Mouse (Mus musculus): ENCODE data around the gene Nup107.
"Not testable (repeated sequence)": the region's sequence is repeated elsewhere in the genome, so short reads cannot be mapped to it uniquely, and the experiment has no call there.

Gene Nup107

DNA sequence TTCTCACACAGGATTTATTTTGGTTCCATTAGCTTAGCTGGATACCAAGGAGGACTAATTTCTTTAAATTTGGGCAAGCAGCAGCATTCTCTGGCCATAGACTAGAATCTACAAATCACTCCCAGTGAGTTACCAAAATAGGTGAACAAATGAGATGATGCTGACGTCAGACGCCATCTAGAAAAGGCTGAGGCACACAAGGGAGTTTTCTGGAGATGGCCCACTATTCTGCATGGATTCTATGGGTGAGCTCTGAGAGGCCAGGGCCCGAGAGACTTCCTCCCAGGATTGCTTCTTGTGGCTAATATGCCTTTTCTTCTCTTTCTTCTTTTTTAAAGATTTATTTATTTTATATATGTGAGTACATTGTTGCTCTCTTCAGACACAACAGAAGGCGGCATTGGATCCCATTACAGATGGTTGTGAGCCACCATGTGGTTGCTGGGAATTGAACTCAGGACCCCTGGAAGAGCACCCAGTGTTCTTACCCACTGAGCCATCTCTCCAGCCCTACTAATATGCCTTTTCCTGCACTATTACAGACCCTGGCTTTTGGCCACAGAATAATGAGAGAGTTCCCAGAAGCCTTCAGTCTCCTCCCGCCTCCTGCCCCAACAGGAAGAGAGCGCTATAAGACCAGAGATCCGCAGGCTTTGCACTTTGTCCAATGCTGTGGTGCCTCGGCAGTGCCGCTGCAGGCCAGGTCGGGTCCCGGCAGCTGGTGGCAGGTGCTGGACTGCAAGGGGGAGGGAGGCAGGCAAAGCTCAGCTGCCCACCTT, 27.2 kb downstream of the Nup107 start:
- DNase-seq (ENCODE audit: low read depth, low spot score), result no peak

DNA sequence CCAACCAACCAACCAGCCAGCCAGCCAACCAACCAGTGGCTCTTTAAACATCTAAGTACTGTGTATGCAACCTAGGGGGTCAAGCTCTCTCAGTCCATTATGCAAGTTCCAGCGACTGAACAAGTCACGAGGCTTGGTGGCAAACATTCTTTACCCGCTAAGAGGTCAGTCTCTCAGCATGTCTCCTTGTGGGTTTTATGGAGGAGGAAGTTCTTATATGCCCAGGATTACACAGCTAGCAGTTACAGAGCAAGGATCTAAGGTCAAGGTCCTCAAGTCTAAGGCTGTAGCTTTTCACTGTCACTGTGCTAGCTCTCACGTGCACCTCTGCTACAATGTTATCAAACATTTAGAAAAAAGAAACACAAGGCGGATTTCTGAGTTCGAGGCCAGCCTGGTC, 27.9 kb downstream of the Nup107 start:
- DNase-seq (ENCODE audit: low read depth, low spot score), result no peak

DNA sequence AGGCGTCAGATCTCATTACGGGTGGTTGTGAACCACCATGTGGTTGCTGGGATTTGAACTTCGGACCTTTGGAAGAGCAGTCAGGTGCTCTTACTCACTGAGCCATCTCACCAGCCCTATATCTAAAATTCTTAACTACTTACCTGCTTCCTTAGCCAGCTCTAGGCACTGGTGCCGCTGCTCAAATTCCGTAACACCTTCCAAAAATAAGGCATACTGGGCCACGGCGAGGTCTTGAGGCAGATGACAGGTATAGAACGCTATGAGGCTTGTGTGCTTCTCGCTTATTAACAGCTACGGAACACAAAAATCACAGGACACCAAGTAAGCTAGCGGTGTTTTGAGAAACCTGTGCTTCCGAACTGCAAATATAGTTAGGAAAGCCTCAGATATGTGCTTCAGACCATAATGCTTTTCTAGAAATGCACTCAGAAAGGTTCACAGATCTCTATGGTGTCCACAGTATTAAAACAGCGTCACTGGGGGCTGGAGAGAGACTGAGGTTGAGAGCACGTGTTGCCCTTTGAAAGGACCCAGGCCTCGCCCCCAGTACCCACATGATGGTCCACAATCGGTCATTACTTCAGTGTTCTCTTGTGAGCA, 28.8 kb downstream of the Nup107 start:
- no peak for DNase-seq (ENCODE audit: low read depth, low spot score)

DNA sequence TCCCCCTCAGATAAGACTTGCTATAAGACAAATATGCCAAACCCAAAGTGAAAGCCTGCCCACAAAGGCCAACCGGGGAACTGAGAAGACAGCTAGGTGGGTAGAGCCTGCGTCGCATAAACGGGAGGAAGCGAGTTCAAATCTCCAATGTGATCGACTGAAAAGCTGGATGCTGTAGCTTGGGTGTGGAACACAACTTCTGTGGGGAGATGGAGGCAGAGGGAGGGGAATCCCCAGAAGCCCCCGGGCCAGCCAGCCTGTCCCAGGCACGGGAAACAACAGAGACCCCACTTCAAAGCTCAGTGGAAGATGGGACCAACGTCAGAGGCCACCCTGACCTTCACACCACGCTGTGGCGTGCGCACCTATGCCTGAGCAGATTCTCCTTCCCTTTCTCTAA, 29.5 kb downstream of the Nup107 start:
- no peak for DNase-seq (ENCODE audit: low read depth, low spot score)

DNA sequence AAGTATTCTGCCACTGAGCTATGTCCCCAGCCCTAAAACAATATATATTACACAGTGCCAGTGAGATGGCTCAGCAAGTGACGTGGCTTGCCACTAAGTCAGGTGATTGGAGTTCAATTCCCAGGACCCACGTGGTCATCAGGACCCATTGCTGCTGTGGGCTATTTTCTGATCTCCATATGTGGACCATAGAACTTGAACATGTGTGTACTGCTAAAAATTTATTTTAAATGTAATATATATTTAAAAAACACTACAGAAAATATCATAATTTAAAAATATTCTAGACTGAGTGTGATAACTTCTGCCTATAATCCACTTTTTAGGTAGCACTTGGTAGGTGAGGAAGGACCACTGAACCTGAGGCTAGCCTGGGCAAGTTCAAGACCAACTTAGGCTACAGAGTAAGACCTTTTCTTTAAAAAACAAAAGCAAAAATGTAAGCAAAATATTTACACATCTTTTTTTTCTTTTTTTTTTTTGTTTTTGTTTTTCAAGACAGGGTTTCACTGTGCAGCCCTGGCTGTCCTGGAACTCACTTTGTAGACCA, 30.1 kb downstream of the Nup107 start:
- DNase-seq (ENCODE audit: low read depth, low spot score), result no peak

DNA sequence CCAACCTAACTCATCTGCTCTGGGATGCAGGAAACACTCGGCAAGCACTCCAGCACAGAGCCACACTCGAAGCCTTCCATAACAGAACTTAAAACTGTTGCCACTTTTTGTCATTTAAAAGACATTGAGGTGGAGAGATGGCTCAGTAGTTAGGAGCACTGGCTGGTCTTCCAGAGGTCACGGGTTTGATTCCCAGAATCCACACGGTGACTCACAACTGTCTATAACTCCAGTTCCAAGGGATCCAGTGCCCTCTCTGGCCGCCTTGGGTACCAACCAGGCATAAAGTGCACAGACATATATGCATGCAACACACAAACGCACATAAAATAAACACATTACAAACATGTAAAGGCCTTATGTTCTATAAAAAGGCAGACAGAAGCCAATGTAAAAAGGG, 31.0 kb downstream of the Nup107 start:
- no peak for DNase-seq (ENCODE audit: low read depth, low spot score)

DNA sequence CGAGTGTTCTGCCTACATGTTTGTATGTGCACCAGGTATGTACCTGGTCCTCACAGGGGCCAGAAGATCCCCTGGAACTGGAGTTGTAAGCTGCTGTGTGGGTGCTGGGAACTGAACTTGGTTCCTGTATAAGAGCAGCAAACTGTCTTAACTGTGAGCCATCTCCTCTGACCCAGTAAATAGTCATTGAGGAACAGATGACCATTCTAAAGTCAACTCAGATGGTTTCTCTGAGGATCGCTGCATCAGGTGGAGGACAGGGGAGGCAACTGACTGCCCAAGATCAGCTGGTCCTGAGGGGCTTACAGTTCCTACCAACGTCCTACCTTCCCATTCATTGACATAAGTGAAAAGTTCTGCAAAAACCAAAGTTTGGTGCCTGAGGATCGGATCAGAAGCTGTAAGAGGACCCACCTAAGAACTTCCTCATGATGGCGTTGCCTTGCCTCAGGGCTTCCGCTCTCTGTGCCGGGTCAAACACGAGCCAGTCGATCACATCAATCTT, 31.6 kb downstream of the Nup107 start:
- no peak for DNase-seq (ENCODE audit: low read depth, low spot score)

DNA sequence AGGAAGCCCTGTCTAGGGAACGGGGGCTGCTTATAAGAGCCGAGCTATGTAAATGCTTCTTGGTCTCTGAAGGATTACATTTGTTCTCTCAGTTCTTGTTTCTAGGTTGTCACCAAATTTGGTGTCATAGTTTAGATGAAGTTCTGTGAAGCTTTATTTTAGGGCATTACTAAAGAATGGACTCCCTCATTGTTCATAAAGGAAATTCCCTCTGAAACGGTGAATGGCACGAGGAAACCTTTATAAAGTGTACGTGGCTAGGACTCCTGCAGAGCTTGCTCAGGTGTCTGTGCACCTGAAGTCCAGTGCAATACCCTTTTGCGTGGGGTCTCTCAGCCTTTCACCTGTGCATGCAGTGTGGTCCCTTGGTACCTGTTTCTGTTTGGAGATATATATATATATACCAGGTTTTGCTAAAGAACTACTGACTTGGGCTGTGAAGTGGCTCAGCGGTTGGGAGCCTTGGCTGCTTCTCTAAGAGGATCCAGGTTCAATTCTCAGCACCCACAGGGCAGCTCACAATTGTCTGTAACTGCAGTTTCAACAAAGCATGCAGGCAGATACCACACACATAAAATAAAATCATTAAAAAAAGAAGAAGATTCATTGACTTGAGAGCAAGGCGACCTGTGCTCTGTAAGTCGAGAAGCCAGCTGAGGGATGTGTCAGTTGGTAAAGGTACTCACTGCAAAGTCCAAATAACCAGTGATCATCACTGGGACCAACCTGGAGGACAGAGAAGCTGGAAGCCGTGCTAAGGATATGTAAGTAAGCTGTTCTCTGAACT, 32.5 kb downstream of the Nup107 start:
- DNase-seq (ENCODE audit: low read depth, low spot score), result no peak

DNA sequence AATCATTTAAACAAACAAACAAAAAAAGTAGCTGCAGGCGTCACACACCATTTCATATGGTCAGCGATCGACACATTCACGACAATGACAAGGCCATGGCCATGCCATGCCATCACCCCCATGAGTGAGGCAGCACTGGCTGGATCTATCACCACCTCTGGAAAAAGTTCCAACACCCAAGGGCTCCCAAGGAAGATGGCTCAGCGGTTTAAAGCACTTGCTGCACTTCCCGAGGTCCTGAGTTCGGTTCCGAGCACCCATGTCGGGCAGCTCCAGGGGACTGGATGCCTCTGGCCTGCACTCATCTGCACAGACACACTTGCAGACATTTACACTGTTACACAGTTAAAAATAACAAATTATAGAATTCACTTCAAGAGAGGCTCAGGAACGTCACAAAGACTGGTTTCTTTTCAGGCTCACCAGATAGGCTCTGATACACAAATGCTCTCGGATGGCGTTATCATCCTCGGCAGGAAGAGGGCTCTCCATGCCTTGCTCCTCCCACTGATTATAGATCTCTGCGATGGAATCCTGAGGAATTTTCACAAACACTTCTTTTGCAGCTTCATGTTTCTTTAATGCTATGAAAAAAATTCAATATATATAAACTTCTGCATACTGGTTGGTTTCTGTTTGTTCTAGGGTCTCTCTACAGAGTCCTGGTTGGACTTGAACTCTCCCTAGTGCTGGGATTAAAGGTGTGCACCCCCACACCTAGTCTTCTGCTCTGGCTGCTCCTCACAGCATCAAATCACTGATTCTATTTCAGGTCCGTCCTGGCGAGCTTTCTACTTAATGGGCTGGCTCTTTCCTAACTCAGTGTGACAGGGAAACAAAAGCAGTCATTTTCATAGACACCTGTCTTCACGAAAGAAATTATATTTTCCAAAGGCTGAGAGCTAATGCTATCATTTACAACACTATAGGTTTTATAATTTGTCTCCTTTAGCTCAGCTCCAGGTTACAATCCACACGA, 33.5 kb downstream of the Nup107 start:
- DNase-seq (ENCODE audit: low read depth, low spot score), result no peak

DNA sequence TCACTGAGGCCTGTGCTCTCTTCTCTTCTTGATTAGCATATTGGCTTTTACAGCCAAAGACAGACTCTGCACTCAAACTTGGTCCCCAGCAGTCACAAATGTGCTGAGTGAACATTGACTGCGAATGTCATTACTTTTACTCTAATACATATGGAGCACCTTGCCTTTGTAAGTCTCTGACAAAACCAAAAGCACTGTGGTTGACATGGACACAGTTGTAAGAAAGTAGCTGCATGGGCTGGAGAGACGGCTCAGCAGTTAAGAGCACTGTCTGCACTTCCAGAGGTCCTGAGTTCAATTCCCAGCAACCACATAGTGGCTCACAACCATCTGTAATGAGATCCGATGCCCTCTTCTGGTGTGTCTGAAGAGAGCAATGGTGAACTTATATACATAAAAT, 34.2 kb downstream of the Nup107 start:
- not testable (repeated sequence) for DNase-seq (ENCODE audit: low read depth, low spot score)

DNA sequence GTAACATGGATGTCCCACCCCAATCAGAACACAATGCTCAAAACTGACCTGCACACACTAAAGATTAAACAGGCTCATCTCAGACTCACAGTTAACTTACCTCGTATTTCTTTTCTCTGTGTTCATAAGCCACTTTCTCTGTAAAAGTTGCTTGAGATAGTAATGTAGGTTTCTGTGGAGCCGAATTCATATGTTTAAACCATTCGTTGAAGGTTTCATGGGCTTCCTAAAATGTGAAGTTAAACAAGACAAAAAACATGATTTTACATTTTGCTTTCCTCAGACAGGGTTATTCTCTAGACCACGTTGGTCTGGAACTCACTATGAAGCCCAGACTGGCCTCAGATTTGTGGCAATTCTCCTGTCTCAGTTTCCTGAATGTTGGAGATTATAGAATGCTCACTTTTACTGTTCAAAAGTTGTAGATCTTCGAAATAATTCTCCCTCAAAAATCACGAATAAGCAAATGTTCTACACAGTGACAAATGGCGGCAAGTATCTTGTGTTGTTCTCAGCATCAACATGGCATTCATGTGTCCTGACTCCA, 34.6 kb downstream of the Nup107 start:
- no peak for DNase-seq (ENCODE audit: low read depth, low spot score)

DNA sequence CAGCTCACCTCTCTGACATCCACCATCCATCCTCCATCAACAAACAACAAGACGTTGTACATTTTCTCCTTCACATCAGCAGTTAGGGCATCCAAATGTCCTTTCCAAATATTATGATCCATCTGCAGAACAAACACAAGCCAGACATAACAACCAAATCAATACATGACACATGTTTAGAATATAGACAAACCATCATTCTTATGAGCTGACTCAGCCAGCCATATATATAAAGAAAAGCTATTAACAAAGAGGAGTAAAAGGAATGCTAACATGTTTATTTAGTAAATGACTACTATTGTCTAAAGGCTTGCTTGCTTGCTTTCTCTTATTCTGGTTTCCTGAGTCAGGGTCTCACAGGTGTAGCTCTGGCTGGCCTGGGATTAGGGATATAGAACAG, 35.2 kb downstream of the Nup107 start:
- DNase-seq (ENCODE audit: low read depth, low spot score), result no peak

DNA sequence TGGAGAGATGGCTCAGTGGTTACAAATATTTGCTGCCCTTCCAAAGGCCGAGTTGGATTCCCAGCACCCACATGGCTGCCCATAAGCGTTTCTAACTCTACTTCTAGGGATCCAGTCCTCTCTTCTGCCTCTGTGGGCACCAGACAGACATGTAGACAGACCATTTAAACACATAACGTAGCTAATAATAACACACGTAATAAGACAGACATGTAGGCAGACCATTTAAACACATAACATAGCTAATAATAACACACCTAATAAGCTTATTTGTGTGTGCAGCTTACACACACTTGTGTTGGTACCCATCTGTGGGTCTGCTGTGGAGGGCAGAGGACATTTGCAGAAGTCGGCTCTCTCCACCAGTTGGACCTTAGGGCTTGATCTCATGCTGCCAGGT, 35.7 kb downstream of the Nup107 start:
- DNase-seq (ENCODE audit: low read depth, low spot score), result no peak

DNA sequence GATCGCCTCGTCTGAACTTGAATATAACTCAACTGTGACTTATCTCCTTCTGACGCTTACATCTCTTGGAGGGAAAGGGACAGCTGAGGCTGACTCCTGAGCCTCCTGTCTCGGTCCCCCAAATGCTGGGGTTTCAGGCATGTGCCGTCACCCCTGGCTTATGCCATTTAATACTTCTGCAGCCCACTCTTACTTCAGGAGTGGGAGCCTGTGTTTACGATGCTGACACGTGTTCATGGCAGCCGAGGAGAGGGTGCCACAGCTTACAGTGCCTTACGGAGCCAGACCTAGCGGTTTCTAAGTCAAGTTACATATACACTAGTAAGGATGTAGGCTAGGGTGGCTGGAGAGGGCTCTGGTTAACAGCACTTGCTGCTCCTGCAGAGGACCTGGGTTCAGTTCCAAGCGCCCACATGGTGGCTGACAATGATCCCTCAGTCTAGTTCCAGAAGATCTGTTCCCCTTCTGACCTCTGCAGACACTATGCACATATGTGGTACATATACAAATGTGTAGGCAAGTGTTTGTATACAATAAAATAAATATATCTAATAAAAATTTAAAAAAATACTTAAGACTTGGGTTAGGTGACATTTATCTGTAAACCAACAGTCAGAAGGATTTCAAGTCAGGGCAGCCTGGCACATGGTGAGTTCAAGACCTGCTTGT, 36.6 kb downstream of the Nup107 start:
- no peak for DNase-seq (ENCODE audit: low read depth, low spot score)

DNA sequence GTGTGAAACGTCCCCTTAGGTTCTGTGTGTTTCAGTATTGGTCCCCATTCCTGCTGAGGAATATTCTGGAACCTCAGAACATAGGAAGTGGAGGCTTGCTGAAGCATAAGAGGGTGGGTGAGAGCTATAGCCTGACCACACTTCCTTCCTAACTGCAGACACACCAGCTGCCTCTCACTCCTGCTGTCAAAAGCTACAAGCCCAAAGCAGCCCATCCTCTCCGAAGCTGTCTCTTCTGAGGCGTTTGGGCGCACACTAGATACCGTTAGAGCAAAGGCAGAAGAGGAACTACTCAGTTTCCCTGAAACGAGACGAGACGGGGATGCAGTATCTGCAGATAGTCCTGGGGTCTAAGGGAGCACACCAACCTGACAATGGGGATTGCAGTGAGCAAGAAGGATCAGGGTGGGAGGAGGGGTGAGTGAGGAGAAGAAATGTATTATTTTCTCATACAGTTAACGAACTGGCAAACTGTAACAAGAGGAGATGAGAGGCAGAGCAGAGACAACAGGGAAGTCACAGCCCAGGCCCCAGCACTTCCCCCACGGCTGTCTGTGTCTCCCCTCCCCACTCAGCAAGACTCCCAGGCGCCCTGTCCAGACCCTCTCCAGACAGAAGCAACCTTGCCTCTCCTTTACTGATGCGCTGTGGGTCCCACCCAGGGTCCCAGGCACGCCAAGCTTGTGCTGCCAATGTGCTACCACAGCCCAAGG, 37.3 kb downstream of the Nup107 start:
- no peak for DNase-seq (ENCODE audit: low read depth, low spot score)

DNA sequence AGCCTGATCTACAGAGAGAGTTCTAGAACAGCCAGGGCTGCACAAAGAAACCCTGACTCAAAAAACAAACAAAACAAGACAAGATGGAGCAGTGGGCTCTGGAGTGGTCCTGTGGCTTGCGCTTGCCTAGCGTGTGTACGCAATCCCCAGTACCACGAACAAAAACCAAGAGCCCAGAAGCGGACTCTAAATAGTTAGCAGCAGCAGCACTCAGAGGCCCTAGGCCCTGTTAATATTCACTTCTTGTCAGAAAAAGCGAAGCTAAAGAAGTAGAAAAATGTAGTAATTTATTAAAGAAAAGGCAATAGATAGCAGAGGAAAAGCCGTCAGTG, 37.9 kb downstream of the Nup107 start:
- DNase-seq (ENCODE audit: low read depth, low spot score), result no peak

DNA sequence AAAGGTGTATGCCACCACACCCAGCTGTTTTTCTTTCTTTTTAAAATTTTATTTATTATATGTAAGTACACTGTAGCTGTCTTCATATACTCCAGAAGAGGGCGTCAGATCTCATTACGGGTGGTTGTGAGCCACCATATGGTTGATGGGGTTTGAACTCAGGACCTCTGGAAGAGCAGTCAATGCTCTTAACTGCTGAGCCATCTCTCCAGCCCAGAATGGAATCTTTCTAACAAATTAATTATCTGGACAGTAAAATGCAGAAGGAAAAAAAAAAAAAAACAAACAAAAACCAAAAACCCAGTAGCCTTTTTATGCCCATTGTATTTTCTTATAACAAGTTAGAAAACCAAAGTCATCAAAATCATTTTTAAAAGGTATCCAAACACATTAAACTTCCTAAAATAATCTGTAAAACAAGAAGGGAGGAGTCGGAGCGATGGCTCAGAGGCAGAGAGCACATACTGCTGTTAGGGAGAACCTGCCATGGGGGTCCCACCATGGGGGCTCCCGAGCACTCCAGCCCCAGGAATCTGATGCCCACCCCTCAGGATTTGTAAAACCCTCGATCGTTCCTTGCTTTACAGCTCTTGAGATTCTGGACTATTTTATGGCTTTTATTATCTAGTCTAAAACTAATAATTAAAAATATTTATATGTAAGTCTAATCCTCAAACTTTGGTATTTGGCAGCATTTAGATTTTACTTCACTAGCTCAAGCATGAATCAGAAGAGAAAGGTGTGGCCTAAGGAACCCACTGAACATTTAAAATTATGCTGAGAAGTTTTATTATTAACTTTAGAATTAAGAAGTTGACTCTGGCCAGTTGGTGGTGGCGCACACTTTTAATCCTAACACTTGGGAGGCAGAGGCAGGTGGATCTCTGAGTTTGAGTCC, 38.5 kb downstream of the Nup107 start:
- no peak for DNase-seq (ENCODE audit: low read depth, low spot score)

DNA sequence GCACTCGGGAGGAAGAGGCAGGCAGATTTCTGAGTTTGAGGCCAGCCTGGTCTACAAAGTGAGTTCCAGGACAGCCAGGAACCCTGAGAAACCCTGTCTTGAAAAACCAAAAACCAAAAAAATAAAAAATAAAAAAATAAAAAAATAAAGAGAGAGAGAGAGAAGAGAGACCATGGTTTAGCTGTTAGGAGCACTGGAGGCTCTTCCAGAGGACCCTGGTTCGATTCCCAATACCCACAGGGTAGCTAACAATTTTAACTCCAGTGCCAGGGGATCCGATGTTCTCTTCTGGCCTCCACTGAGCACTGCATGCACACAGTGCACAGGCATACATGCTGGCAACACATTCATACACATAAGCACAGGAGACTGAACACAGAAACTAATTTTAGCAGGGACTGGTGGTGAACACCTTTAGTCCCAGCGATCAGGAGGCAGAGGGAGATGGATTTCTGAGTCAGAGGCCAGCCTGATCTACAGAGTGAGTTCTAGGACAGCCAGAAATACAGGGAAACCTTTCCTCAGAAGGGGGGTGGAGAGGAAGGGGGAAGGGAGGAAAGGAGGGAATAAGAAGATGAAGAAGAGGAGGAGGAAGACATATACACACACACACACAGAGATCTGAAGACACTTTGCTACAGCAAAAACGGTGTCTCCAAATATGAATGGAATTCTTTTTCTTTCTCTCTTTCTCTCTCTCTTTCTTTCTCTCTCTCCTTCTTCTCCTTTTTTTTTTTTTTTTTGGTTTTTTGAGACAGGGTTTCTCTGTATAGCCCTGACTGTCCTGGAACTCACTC, 39.5 kb downstream of the Nup107 start:
- no peak for DNase-seq (ENCODE audit: low read depth, low spot score)
